In the genomic region with DNA sequence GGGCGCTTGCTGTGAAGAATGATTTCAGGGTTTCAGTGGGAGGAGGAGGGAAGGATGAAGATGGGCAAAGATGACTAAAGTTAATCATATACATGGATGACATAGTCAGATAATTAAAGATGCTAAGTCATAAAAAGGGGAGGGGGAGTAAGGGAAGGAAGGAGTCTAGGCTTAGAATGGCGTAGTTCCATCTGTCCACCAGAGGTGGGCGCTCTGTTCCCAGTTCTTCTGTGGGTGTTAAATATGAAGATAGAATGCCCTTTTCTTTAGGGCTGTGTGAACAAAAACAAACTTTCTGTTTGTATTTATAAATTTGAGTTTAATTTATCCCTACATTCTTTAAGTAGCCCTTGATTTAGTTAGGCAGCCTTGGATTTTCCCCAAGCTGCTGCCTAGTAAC, we compare ENCODE assay signal across 9 mouse cellular contexts. TPM values are rescaled to one million over a fixed set of nuclear protein-coding genes. Genes with fewer than 3 reads are reported as not detected.
A peak's percentile ranks its signal among the peaks of the same experiment; 100 is the strongest.
DNase-seq lines count a peak whose midpoint lies in the region; ATAC-seq and TF ChIP-seq lines count a peak whose summit lies in the region.
"Had no signal": no experiment of that assay in that cellular context is flagged by ENCODE, and none has a peak within 500 bp of the region (broad histone marks: within the 10 kb centered on the region; RNA-seq: fewer than 3 reads in every experiment).

No protein-coding gene starts in this region.

- CTCF ChIA-PET in Patski (lab: Charles Lee): no interaction called here

- ATAC-seq in heart, postnatal 0 days (ENCODE audit: insufficient read depth, low read depth): no peak
- no peak for ATAC-seq in heart, embryonic 11.5 days (replicated peaks; ENCODE audit: insufficient number of reproducible peaks, low FRiP score, low TSS enrichment)
- no peak for ATAC-seq in lung, postnatal 0 days
- ATAC-seq in Patski: no peak
- no peak for ATAC-seq in midbrain, embryonic 11.5 days (ENCODE audit: low FRiP score)

- no peak overlapping the region for H3K4me2 ChIP-seq in heart, postnatal 0 days (ENCODE audit: low read depth, low read length)
- no peak overlapping the region for H3K4me2 ChIP-seq in heart, embryonic 11.5 days
- no peak overlapping the region for H3K4me2 ChIP-seq in lung, postnatal 0 days (replicated peaks; ENCODE audit: low read depth, low read length)
- H3K4me2 ChIP-seq in midbrain, embryonic 11.5 days: no peak overlapping the region
- H3K4me2 ChIP-seq: hindbrain, embryonic 14.5 days; liver, embryonic 15.5 days had no signal

- DNase-seq in heart, postnatal 0 days (ENCODE audit: low spot score): no peak
- peak; percentile 32 for DNase-seq in lung, postnatal 0 days (ENCODE audit: low spot score)
- DNase-seq in lung, adult 18-20 months: no peak
- no peak for DNase-seq in Patski (ENCODE audit: low read depth, low spot score)
- DNase-seq in thymus, postnatal 0 days (ENCODE audit: low spot score): peak; percentile 49
- no peak for DNase-seq in midbrain, embryonic 11.5 days (ENCODE audit: low spot score, missing footprints)

- H3K36me3 ChIP-seq in heart, postnatal 0 days (replicated peaks; ENCODE audit: control insufficient read depth, insufficient read depth, low read length): no peaks in the 10 kb centered on the region
- no peaks in the 10 kb centered on the region for H3K36me3 ChIP-seq in heart, embryonic 11.5 days (ENCODE audit: control insufficient read depth, insufficient read depth, low read length)
- no peaks in the 10 kb centered on the region for H3K36me3 ChIP-seq in lung, postnatal 0 days (ENCODE audit: insufficient read depth, low read length)
- H3K36me3 ChIP-seq in midbrain, embryonic 11.5 days (ENCODE audit: control insufficient read depth, insufficient read depth, low read length): no peaks in the 10 kb centered on the region
- H3K36me3 ChIP-seq: liver, embryonic 15.5 days had no signal

- 82% methylated on average over 3 of the region's 3 CpGs for WGBS in heart, postnatal 0 days
- WGBS in heart, embryonic 11.5 days (ENCODE audit: insufficient replicate concordance): 74% methylated on average over 3 of the region's 3 CpGs
- 88% methylated on average over 3 of the region's 3 CpGs for WGBS in lung, postnatal 0 days
- WGBS in midbrain, embryonic 11.5 days: 72% methylated on average over 3 of the region's 3 CpGs

- POLR2A ChIA-PET in Patski (lab: Charles Lee): interaction anchor here (0.9 to 1.3 kb wide), 2 partner anchors 9 to 15 kb away, joined by 3 read pairs; a partner anchor contains a TSS

- no peak overlapping the region for H3K27ac ChIP-seq in heart, postnatal 0 days (ENCODE audit: low read depth)
- H3K27ac ChIP-seq in heart, embryonic 11.5 days (ENCODE audit: low read depth, low read length): no peak overlapping the region
- H3K27ac ChIP-seq in lung, postnatal 0 days (ENCODE audit: low read length): no peak overlapping the region
- no peak overlapping the region for H3K27ac ChIP-seq in midbrain, embryonic 11.5 days (ENCODE audit: low read depth, low read length)
- H3K27ac ChIP-seq: hindbrain, embryonic 14.5 days; liver, embryonic 15.5 days had no signal

- no peak overlapping the region for H3K4me3 ChIP-seq in heart, postnatal 0 days (ENCODE audit: low read depth, low read length)
- no peak overlapping the region for H3K4me3 ChIP-seq in heart, embryonic 11.5 days (ENCODE audit: low read depth, low read length)
- no peak overlapping the region for H3K4me3 ChIP-seq in lung, postnatal 0 days (ENCODE audit: low read depth, low read length)
- H3K4me3 ChIP-seq in midbrain, embryonic 11.5 days (ENCODE audit: low read depth, low read length): no peak overlapping the region
- H3K4me3 ChIP-seq: liver, embryonic 15.5 days had no signal

- peak; percentile 44 for TF ChIP-seq CTCF in heart, postnatal 0 days (IDR thresholded peaks at IDR 0.05; ENCODE audit: low read depth)
- peak; percentile 70 for TF ChIP-seq CTCF in lung, postnatal 0 days (IDR thresholded peaks at IDR 0.05)
- TF ChIP-seq CTCF in Patski (IDR thresholded peaks at IDR 0.05): peak; percentile 39

- H3K9ac ChIP-seq in heart, postnatal 0 days (replicated peaks; ENCODE audit: low read depth, low read length): no peak overlapping the region
- no peak overlapping the region for H3K9ac ChIP-seq in heart, embryonic 11.5 days (ENCODE audit: low read depth, low read length)
- H3K9ac ChIP-seq in lung, postnatal 0 days (replicated peaks; ENCODE audit: low read depth): no peak overlapping the region
- no peak overlapping the region for H3K9ac ChIP-seq in midbrain, embryonic 11.5 days (ENCODE audit: low read length)
- H3K9ac ChIP-seq: hindbrain, embryonic 14.5 days; liver, embryonic 15.5 days had no signal

- in situ Hi-C loops in Patski (cut with MboI; ENCODE audit: low pct_unique_long_range_greater_than_20kb): no loop called here

- H3K27me3 ChIP-seq in heart, postnatal 0 days (ENCODE audit: control insufficient read depth, insufficient read depth, low read length): no peaks in the 10 kb centered on the region
- H3K27me3 ChIP-seq in heart, embryonic 11.5 days (ENCODE audit: control insufficient read depth, insufficient read depth, low read length): no peaks in the 10 kb centered on the region
- no peaks in the 10 kb centered on the region for H3K27me3 ChIP-seq in lung, postnatal 0 days (replicated peaks; ENCODE audit: insufficient read depth, low read length)
- H3K27me3 ChIP-seq in Patski: no peaks in the 10 kb centered on the region
- H3K27me3 ChIP-seq in midbrain, embryonic 11.5 days (ENCODE audit: control insufficient read depth, insufficient read depth, low read length): no peaks in the 10 kb centered on the region

- TF ChIP-seq EP300 in heart, postnatal 0 days (IDR thresholded peaks at IDR 0.05; ENCODE audit: low read depth): no peak
- no peak for TF ChIP-seq EP300 in lung, postnatal 0 days (IDR thresholded peaks at IDR 0.05)

- H3K9me3 ChIP-seq in heart, postnatal 0 days (replicated peaks; ENCODE audit: control insufficient read depth, low read length): no peaks in the 10 kb centered on the region
- H3K9me3 ChIP-seq in heart, embryonic 11.5 days (replicated peaks; ENCODE audit: control insufficient read depth, low read length): no peaks in the 10 kb centered on the region
- H3K9me3 ChIP-seq in lung, postnatal 0 days (ENCODE audit: low read length): no peaks in the 10 kb centered on the region
- H3K9me3 ChIP-seq in midbrain, embryonic 11.5 days (ENCODE audit: control insufficient read depth, low read length): no peaks in the 10 kb centered on the region
- H3K9me3 ChIP-seq: liver, embryonic 15.5 days had no signal

- no peaks in the 10 kb centered on the region for H3K4me1 ChIP-seq in heart, postnatal 0 days (ENCODE audit: control insufficient read depth, insufficient read depth)
- H3K4me1 ChIP-seq in heart, embryonic 11.5 days (ENCODE audit: control insufficient read depth, insufficient read depth, low read length): peaks cover 5% of the 10 kb centered on the region; the same call in 1 of the 2 replicates
- H3K4me1 ChIP-seq in lung, postnatal 0 days (ENCODE audit: insufficient read depth, low read depth, low read length): no peaks in the 10 kb centered on the region
- H3K4me1 ChIP-seq in midbrain, embryonic 11.5 days (ENCODE audit: control insufficient read depth, insufficient read depth, low read length): peaks cover 25% of the 10 kb centered on the region
- H3K4me1 ChIP-seq: liver, embryonic 15.5 days had no signal

RNA-seq across cellular contexts. Expression of a gene that starts 8.7 kb away (rescaled TPM):
- total RNA-seq in heart, postnatal 0 days (2014; rRNA removed; ENCODE audit: low replicate concordance): 39.5 and 54.2 TPM in 2 replicates
- polyA plus RNA-seq in heart, postnatal 0 days (2015; fragmentation: Nextera tagmentation; extraction: Ambion mirVana): 22.4 and 26.6 TPM in 2 replicates
- 49.9 and 51.0 TPM in 2 replicates for polyA plus RNA-seq in heart, embryonic 11.5 days (2014; fragmentation: Nextera tagmentation; extraction: Ambion mirVana)
- polyA plus RNA-seq in lung, postnatal 0 days (2015; fragmentation: Nextera tagmentation; extraction: Ambion mirVana): 43.9 and 45.5 TPM in 2 replicates
- polyA plus RNA-seq in Patski (2021): 109 TPM
- 69.7 and 73.8 TPM in 2 replicates for polyA plus RNA-seq in thymus, postnatal 0 days (2015; fragmentation: Nextera tagmentation; extraction: Ambion mirVana)
- 102 and 119 TPM in 2 replicates for polyA plus RNA-seq in midbrain, embryonic 11.5 days (2014; fragmentation: Nextera tagmentation; extraction: Ambion mirVana)

Comparison
In these comparisons a context has a peak if more than half of its experiments do, and no peak if none do; other contexts are left out.
1. DNase-seq: peak in lung, postnatal 0 days (single experiment) and thymus, postnatal 0 days (single experiment); none in heart, postnatal 0 days (single experiment), lung, adult 18-20 months (0 of 2), Patski (single experiment) and midbrain, embryonic 11.5 days (single experiment).
2. Peak in every context shown above with its lines, with median percentiles within 50 percentile points of each other: CTCF ChIP-seq.